Mouse (Mus musculus) urinary bladder, postnatal 25 days (tissue): ENCODE measurements around the gene Fam53b.

Source experiments
- DNase-seq: peaks from one replicate; pipeline ENCODE4 v3.0.0; 2022; ENCODE audit warnings: low spot score

The Fam53b gene

GRCm38 (mm10) chr7:132787496-132788190, 26.0 kb downstream of the Fam53b start:
- no peak for DNase-seq

DNA sequence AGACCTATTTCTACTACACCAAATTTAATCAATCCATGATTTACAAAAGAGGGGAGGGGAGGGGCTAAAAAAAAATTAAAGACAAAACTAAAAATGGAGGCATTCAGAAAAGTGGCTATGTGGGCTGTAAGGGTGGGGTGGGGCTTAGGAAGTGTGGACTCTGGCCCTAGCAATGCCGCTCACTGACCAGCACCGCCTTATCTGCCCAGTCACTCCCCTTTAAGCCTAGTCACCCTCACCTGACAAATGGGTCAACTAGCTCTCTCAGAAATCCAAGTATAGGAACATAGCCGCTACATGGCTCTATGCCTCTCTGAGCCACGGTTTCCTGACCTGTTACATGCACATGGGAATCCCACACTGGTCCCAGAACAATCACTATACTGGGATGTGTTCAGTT, 26.7 kb downstream of the Fam53b start:
- DNase-seq: no peak

DNA sequence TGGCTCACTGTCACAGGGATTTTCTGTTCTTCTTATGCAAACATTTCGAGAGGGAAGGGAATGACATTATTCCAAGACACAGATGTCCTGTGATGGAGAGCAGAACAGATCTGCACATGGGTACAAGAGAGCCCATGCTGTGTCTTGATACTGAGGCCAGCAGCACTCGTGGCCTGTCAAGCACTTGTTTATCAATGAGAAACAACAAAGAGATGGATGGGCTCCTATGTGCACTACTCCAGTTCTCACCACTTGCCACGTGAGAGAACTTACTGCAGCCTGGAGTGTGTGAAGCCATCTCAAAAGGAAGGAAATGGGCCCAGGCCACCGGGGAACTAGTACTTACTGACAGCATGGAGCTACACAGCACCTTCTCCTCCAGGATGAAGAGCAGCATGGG, 27.2 kb downstream of the Fam53b start:
- no peak for DNase-seq

GRCm38 (mm10) chr7:132786011-132786410, 27.7 kb downstream of the Fam53b start:
- DNase-seq: no peak

DNA sequence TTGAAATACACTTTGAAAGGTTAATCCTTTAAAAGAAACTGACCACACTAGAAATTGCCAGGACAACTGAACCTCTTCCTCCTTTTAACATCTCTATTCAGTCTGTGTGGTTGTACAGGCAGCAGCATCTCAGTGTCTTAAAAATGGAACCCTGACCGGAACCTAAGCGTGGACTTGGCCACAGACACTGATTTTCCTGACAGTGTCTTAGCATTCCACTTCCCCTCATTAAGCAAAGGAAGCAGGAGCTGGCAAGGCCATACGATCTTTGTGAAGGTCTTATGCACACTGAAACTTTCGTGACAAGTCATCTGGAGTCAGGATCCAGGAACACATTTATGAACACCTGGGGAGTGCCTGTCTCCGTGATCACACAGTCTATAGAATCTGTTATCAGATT, 29.6 kb downstream of the Fam53b start:
- DNase-seq: no peak

- no peak for DNase-seq
Measured at GRCm38 (mm10) chr7:132781850-132782249, 31.8 kb downstream of the Fam53b start.

GRCm38 (mm10) chr7:132781130-132781814, 32.4 kb downstream of the Fam53b start:
- no peak for DNase-seq

DNA sequence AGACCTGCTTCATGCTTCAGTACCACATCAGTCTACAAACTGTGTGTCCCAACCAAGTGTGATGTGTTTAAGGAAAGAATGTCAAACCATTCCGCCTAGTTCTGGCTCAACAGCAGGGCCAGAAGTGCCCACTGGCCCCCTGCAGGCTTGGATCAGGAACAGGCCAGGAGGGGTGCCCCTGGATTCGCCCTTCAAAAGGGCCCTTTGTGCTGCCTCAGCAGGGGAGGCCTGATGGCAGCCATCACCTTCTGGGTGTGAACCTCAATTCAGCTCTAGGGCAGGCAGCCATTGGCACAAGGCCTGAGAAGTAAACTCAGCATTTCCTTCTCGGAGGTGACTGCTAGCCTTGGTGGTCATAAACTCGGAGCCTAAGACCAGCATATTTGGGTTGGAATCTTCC, 33.1 kb downstream of the Fam53b start:
- DNase-seq: no peak

DNA sequence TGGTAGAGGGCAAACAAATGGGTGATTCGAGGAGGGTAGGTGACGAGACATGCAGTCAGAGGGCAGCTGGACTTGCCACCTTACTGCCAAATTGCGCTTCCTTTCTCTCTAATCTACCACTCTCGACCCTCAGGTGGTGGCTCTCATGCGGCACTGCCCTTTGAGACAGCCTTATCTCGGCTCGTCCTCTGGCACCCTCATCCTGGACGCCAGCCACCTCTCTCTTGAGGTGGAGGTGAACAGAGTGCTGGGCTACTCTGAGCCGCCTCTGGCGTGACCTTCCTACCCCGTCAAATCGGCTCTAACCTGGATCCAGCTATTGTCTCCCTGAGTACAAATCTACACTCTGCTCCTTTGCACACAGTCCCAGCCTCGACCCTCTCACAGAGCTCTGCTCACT, 35.1 kb downstream of the Fam53b start:
- DNase-seq: no peak

DNA sequence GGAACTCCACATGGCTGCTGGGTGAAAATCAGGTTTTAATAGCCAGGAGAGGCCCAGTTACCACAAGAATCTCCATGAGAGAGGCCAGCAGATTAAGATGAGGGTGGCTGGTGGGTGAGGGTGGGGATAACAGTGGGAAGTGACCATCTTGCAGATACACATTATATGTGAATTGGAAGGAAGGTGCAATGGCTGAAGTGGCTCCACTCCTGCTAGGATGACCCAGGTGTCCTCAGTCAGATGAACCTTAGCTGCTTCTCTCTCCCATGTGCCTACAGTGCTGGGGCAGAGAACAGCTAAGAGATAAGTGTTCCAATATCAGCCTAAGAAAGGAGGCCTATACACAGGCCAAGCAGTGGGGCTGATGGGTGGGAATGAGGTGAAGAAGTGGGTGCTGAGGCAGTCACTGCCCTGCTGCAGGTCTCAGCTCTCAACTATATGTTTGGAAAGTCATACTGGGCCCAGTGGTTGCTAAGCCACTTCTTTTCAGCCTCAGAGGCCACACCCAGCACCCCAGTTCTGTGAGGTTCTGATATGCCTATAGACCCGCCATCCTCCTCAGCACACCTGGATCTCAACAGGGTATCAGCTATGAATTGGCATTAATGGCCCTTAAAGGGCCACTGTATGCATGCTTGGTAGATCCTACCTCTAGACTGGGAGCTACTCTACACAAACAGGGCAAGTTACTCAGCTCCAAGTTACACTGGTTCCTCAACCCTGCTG, 35.8 kb downstream of the Fam53b start:
- no peak for DNase-seq

- no peak for DNase-seq
Measured at GRCm38 (mm10) chr7:132777117-132777516, 36.6 kb downstream of the Fam53b start.

DNA sequence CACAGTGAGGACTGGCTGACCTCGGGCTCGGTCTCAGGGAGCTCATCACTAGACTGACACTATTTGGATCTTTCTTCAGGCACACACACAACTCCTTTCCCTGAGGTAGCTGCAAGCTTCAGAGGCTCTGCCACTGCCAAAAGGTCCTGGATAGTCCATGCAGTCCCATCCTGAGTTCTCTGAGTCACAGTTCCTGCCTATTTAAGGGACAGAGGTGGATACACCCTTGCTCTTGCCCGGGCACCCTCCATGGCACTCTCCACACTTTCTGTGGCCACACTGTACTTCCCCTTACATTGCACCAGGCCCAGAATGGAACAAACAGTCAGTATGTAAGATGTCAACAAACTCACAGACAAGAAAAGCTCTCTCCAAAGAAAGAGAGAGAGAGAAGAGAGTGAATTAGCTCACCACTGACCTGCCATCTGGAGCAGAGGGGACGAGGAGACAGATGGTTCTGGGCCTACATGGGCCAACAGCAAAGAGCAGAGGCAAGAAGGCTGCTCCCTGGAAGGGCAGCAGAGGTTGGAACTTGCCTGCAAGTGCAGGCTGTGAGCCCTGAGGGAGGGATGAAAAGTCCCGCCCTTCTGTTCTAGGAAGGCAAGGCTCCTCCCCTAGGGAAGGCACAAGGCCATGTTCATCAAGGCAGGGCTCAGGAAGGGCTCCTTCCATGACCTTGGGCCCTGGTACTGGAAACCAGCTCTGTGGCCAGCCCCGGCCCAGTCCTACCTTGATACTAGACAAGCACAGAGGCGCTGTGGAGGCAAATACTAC, 37.2 kb downstream of the Fam53b start:
- DNase-seq: no peak

- DNase-seq: no peak
Measured at GRCm38 (mm10) chr7:132775922-132776321, 37.8 kb downstream of the Fam53b start.

DNA sequence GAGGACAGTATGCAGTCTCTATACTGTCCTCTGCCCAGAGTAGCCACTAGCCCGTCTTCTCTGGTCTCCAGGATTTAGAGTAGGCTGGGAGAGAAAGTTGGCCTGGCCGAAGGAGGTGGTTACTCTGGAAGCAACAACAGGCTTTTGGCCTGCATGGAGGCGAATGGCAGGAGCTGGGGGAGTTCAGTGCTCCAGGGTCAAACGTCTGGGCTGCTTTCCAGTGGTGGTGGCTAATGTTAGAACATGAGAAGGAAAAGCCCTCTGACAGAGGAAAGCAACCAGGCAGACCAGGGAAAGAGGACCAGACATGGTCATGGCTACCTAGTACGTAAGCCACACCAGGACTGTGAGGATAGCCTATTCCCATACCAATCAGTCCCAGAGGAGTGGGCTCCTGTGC, 38.4 kb downstream of the Fam53b start:
- DNase-seq: no peak

DNA sequence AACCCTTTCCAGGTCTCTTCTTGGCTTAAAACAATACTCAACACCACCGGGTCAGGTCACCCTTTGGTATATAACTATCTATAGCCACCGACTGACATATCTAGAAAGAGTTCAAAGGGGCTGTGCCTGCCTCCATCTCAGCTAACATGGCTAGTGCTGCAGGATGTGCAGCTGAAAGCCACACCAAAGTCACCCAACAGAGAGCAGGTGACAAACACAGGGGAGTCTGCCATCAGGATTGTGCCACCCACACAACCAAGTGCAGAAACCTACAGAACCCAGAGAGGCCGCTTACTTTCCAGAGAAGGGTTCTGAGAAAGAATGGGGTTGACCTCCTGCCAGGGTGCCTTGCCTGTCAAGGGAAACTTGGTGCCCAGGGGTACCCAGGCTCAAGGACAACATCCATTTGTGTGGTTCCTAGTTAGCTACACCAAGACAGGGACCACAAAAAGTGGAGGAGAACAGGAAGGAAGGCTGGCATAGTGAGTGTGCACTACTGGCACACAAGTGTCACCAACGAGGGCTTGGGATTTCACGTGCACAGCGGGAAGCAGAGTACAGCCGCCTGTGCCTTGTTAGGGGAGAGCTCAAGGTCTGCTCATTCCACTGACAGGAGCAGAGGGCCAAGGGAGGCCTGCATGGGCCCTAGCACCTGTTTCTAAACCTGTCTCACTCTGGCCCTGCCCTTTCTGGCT, 40.5 kb downstream of the Fam53b start:
- DNase-seq: no peak

- no peak for DNase-seq
Measured at GRCm38 (mm10) chr7:132772440-132772839, 41.2 kb downstream of the Fam53b start.

GRCm38 (mm10) chr7:132768498-132769344, 45.0 kb downstream of the Fam53b start:
- DNase-seq: peak; percentile 19

GRCm38 (mm10) chr7:132767999-132768370, 45.7 kb downstream of the Fam53b start:
- DNase-seq: no peak

DNA sequence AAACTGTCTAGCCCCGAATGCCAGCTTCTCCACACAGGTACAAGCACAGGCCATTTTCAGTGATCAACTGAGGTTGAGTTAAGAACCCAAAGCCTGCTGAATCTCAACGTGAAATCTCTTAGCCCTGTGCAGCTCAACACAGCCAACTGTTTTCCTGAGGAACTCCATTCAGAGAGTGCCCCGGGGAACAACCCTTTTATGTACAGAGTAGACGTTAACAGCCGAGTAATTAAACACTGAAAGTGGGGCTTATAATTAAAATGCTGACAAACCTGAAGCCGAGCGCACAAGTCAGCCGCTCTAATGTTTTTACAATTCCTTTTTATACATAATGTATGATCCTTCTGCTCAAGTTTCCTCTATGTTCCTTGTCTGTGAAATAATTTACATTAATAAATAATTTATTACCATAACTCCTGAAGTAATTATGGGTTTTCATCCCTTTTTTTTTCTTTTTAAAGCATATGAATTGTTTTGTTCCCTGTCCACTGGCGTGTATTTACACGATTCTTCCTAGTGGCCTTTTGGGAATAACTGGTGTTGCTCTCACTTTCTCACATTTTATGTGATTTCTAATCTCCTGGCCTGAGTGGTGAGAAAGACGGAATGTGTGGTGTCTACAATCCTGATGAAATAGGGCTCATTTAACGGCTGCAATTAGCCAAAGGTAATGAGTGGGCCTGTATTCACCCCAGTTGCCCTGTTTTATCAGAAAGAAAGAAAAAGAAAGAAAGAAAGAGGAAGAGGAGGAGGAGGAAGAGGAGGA, 46.3 kb downstream of the Fam53b start:
- no peak for DNase-seq

DNA sequence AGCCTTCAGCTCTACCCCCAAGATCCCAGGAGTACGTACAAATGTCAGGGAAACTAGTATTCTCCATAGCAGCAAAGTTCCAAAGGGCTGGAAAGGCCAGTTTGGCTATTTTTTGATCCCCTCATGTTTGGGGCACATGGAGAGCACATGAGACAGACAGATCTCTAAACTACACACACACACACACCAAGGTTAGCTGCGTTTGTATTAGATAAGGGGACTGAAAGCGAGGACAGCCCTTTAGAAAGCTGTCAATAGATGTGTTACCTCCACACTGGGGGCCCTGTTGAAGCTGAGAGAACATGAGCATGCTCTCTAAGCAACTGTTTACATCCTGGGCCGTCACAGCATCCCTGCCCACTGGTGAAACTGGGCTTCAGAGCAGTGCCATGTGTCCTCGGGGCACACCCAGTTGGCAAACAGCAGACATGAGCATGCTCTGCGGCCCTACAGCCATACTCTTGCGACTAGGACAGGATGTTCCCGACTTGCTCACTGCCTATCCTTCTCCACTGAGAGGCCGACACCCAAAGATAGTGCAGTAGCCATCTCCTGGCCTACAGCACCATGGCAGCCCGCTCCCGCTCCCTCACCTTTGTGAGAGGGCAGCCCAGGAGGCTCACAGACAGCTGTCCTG, 47.3 kb downstream of the Fam53b start:
- no peak for DNase-seq
